In genomic region chr11:74756631-74757030, GRCm38 (mm10) we compare ENCODE assay signal across 12 mouse cellular contexts. TPM values are rescaled to one million over a fixed set of nuclear protein-coding genes. Genes with fewer than 3 reads are reported as not detected.
A peak's percentile ranks its signal among the peaks of the same experiment; 100 is the strongest.
DNase-seq lines count a peak whose midpoint lies in the region; ATAC-seq and TF ChIP-seq lines count a peak whose summit lies in the region.
"Had no signal": no experiment of that assay in that cellular context is flagged by ENCODE, and none has a peak within 500 bp of the region (broad histone marks: within the 10 kb centered on the region; RNA-seq: fewer than 3 reads in every experiment).

No protein-coding gene starts in this region.

- H3K9ac ChIP-seq in liver, adult 2 months (ENCODE audit: low read depth, low read length) = no peak overlapping the region
- H3K9ac ChIP-seq in liver, embryonic 11.5 days (ENCODE audit: low read depth, low read length) = no peak overlapping the region
- H3K9ac ChIP-seq in stomach, postnatal 0 days (ENCODE audit: low read length) = no peak overlapping the region
- no peak overlapping the region for H3K9ac ChIP-seq in hindbrain, embryonic 16.5 days (ENCODE audit: low read depth, low read length)
- H3K9ac ChIP-seq: midbrain, embryonic 12.5 days had no signal

- H3K4me2 ChIP-seq in liver, embryonic 11.5 days = no peak overlapping the region
- no peak overlapping the region for H3K4me2 ChIP-seq in stomach, postnatal 0 days (replicated peaks; ENCODE audit: low read depth)
- H3K4me2 ChIP-seq in hindbrain, embryonic 16.5 days (ENCODE audit: low read length) = no peak overlapping the region
- H3K4me2 ChIP-seq: midbrain, embryonic 12.5 days had no signal

- no peaks in the 10 kb centered on the region for H3K27me3 ChIP-seq in liver, adult 2 months (ENCODE audit: control insufficient read depth, insufficient read depth, low read length)
- H3K27me3 ChIP-seq in liver, embryonic 11.5 days (replicated peaks; ENCODE audit: control insufficient read depth, insufficient read depth, low read length) = no peaks in the 10 kb centered on the region
- H3K27me3 ChIP-seq in stomach, postnatal 0 days (ENCODE audit: control insufficient read depth, insufficient read depth, low read length) = no peaks in the 10 kb centered on the region
- no peaks in the 10 kb centered on the region for H3K27me3 ChIP-seq in hindbrain, embryonic 16.5 days (replicated peaks; ENCODE audit: control insufficient read depth, insufficient read depth, low read length)
- H3K27me3 ChIP-seq: midbrain, embryonic 12.5 days had no signal

- no peak for TF ChIP-seq CTCF in liver, adult 2 months (IDR thresholded peaks at IDR 0.05; ENCODE audit: low read depth, low read length)
- no peak for TF ChIP-seq CTCF in stomach, postnatal 0 days (IDR thresholded peaks at IDR 0.05; ENCODE audit: low read depth)

- 19% methylated on average over 2 of the region's 2 CpGs for WGBS in liver, adult 2 months
- WGBS in liver, embryonic 11.5 days = 45% methylated on average over 2 of the region's 2 CpGs
- 45% methylated on average over 2 of the region's 2 CpGs for WGBS in stomach, postnatal 0 days
- WGBS in hindbrain, embryonic 16.5 days = 81% methylated on average over 2 of the region's 2 CpGs

- no peaks in the 10 kb centered on the region for H3K36me3 ChIP-seq in liver, adult 2 months (ENCODE audit: control insufficient read depth, insufficient read depth, low read length)
- H3K36me3 ChIP-seq in liver, embryonic 11.5 days (ENCODE audit: control insufficient read depth, insufficient read depth, low read length) = no peaks in the 10 kb centered on the region
- no peaks in the 10 kb centered on the region for H3K36me3 ChIP-seq in stomach, postnatal 0 days (ENCODE audit: control insufficient read depth, insufficient read depth, low read length)
- no peaks in the 10 kb centered on the region for H3K36me3 ChIP-seq in hindbrain, embryonic 16.5 days (ENCODE audit: control insufficient read depth, insufficient read depth, low read length)
- H3K36me3 ChIP-seq: midbrain, embryonic 12.5 days had no signal

- no peak for TF ChIP-seq POLR2A in liver, adult 2 months (IDR thresholded peaks at IDR 0.05; ENCODE audit: extremely low read depth, insufficient read depth, low read length)

- H3K9me3 ChIP-seq in liver, embryonic 11.5 days (ENCODE audit: control insufficient read depth, low read length) = no peaks in the 10 kb centered on the region
- no peaks in the 10 kb centered on the region for H3K9me3 ChIP-seq in stomach, postnatal 0 days (ENCODE audit: control insufficient read depth, low read length)
- no peaks in the 10 kb centered on the region for H3K9me3 ChIP-seq in hindbrain, embryonic 16.5 days (ENCODE audit: control insufficient read depth, low read length)
- H3K9me3 ChIP-seq: midbrain, embryonic 12.5 days had no signal

- DNase-seq in liver, adult 2 months (ENCODE audit: extremely low read depth, low read depth, low spot score) = peak; percentile 88
- DNase-seq in liver, embryonic 11.5 days (ENCODE audit: low spot score) = no peak
- DNase-seq in heart, postnatal 14 days = peak; percentile 35 to 65
- DNase-seq in kidney, postnatal 25 days = peak; percentile 34 to 68
- DNase-seq in stomach, postnatal 0 days (ENCODE audit: low spot score) = peak; percentile 44
- DNase-seq in spleen, adult 18-20 months = no peak
- no peak for DNase-seq in frontal cortex, postnatal 10 days (ENCODE audit: low spot score in 2 of 2)
- DNase-seq: gastrocnemius, postnatal 36 days; thymus, postnatal 14 days had no signal

- no peak overlapping the region for H3K4me3 ChIP-seq in liver, adult 2 months (ENCODE audit: insufficient read depth, low read depth, low read length)
- no peak overlapping the region for H3K4me3 ChIP-seq in liver, embryonic 11.5 days (ENCODE audit: low read depth, low read length)
- H3K4me3 ChIP-seq in stomach, postnatal 0 days (ENCODE audit: low read depth, low read length) = no peak overlapping the region
- no peak overlapping the region for H3K4me3 ChIP-seq in hindbrain, embryonic 16.5 days (ENCODE audit: low read length)
- H3K4me3 ChIP-seq: midbrain, embryonic 12.5 days had no signal

- no peak for ATAC-seq in liver, embryonic 11.5 days (replicated peaks; ENCODE audit: low FRiP score)
- peak; percentile 84 for ATAC-seq in stomach, postnatal 0 days (ENCODE audit: low FRiP score, low TSS enrichment)
- ATAC-seq in hindbrain, embryonic 16.5 days = no peak
- ATAC-seq: forebrain, embryonic 16.5 days had no signal

- peaks cover 5% of the 10 kb centered on the region for H3K4me1 ChIP-seq in liver, adult 2 months (ENCODE audit: control insufficient read depth, insufficient read depth, low read length)
- H3K4me1 ChIP-seq in liver, embryonic 11.5 days (replicated peaks; ENCODE audit: control insufficient read depth, insufficient read depth, low read length) = no peaks in the 10 kb centered on the region
- H3K4me1 ChIP-seq in stomach, postnatal 0 days (replicated peaks; ENCODE audit: control insufficient read depth, insufficient read depth) = no peaks in the 10 kb centered on the region
- H3K4me1 ChIP-seq in hindbrain, embryonic 16.5 days (ENCODE audit: control insufficient read depth, insufficient read depth, low read depth, low read length) = peaks cover 2% of the 10 kb centered on the region; the same call in 1 of the 2 replicates

- intact Hi-C loops in heart, postnatal 14 days (cut with DNase I) = no loop called here

- H3K27ac ChIP-seq in liver, adult 2 months (replicated peaks; ENCODE audit: insufficient read depth, low read depth, low read length) = no peak overlapping the region
- no peak overlapping the region for H3K27ac ChIP-seq in liver, embryonic 11.5 days (ENCODE audit: low read depth, low read length)
- H3K27ac ChIP-seq in stomach, postnatal 0 days (replicated peaks) = no peak overlapping the region
- no peak overlapping the region for H3K27ac ChIP-seq in hindbrain, embryonic 16.5 days (ENCODE audit: low read depth, low read length)
- H3K27ac ChIP-seq: midbrain, embryonic 12.5 days had no signal

- no peak for TF ChIP-seq EP300 in stomach, postnatal 0 days (optimal IDR thresholded peaks at IDR 0.05)

- H3K79me2 ChIP-seq in liver, adult 2 months (ENCODE audit: control insufficient read depth, insufficient read depth, low read length) = no peaks in the 10 kb centered on the region

RNA-seq across cellular contexts. Expression of gene Mettl16, which starts 14.0 kb away (rescaled TPM):
- 4.5 and 5.1 TPM in 2 replicates for total RNA-seq in liver, adult 2 months (2014; rRNA removed)
- 2.7 and 3.4 TPM in 2 replicates for polyA plus RNA-seq in liver, adult 2 months (2012; rRNA removed)
- polyA plus RNA-seq in liver, embryonic 11.5 days (2014; fragmentation: Nextera tagmentation; extraction: Ambion mirVana) = 57.7 and 63.0 TPM in 2 replicates
- total RNA-seq in heart, postnatal 14 days (2021) = 10 to 100 TPM; 11.2 to 14.2 TPM
- polyA plus RNA-seq in stomach, postnatal 0 days (2015; fragmentation: Nextera tagmentation; extraction: Ambion mirVana) = 13.4 and 13.9 TPM in 2 replicates
- 52.2 and 55.3 TPM in 2 replicates for polyA plus RNA-seq in hindbrain, embryonic 16.5 days (2015; fragmentation: Nextera tagmentation; extraction: Ambion mirVana)

RNA-seq across cellular contexts. Expression of gene Pafah1b1, which starts 32.2 kb away (rescaled TPM):
- 37.2 and 40.6 TPM in 2 replicates for total RNA-seq in liver, adult 2 months (2014; rRNA removed)
- polyA plus RNA-seq in liver, adult 2 months (2012; rRNA removed) = 8.1 and 8.9 TPM in 2 replicates
- polyA plus RNA-seq in liver, embryonic 11.5 days (2014; fragmentation: Nextera tagmentation; extraction: Ambion mirVana) = 59.3 and 69.4 TPM in 2 replicates
- 100 to 1,000 TPM; 200 to 201 TPM for total RNA-seq in heart, postnatal 14 days (2021)
- polyA plus RNA-seq in stomach, postnatal 0 days (2015; fragmentation: Nextera tagmentation; extraction: Ambion mirVana) = 47.5 and 51.7 TPM in 2 replicates
- 46.0 and 46.8 TPM in 2 replicates for polyA plus RNA-seq in hindbrain, embryonic 16.5 days (2015; fragmentation: Nextera tagmentation; extraction: Ambion mirVana)

Comparison
In these comparisons a context has a peak if more than half of its experiments do, and no peak if none do; other contexts are left out.
1. DNase-seq: peak in liver, adult 2 months (single experiment), heart, postnatal 14 days (2 of 2), kidney, postnatal 25 days (2 of 2) and stomach, postnatal 0 days (single experiment); none in liver, embryonic 11.5 days (single experiment), spleen, adult 18-20 months (0 of 2) and frontal cortex, postnatal 10 days (0 of 2).